Mouse (Mus musculus) megakaryocyte-erythroid progenitor cell, adult 5 weeks (primary cell): ENCODE results near the gene Neurod2. TPM values are rescaled to one million over a fixed set of nuclear protein-coding genes. Genes with fewer than 3 reads are reported as not detected.

Experiments
- polyA plus RNA-seq: library from polyadenylated mRNA; stranded (reverse); fragments of >175 nt; gene quantifications from 2 replicates; pipeline ENCODE4 v1.2.3, GENCODE M21; 2012

Neurod2 gene
- 0.04 TPM in 1 of 2 replicates, not detected in the other for polyA plus RNA-seq

GRCm38 (mm10) chr11:98329081-98329959, at the start of gene Neurod2:
Gene Neurod2 (minus strand): TSS chr11:98329648.

GRCm38 (mm10) chr11:98358161-98359083, 29.0 kb upstream of the Neurod2 start, which contains the start of gene Stard3:
Gene Stard3 (plus strand): TSS chr11:98358368.

GRCm38 (mm10) chr11:98348083-98348961, 18.9 kb upstream of the Neurod2 start, which contains the start of gene Ppp1r1b:
Gene Ppp1r1b (plus strand): TSS chr11:98348404.

Other genes starting within 250 kb of the Neurod2 start
- gene Fbxl20, start 179.2 kb downstream of the Neurod2 start, polyA plus RNA-seq, result 6.3 and 7.8 TPM in 2 replicates
- gene Med1, start 136.4 kb downstream of the Neurod2 start, polyA plus RNA-seq, result 11.1 and 12.5 TPM in 2 replicates
- gene Cdk12, start 126.6 kb downstream of the Neurod2 start, polyA plus RNA-seq, result 12.8 and 16.4 TPM in 2 replicates
- 0.09 TPM in 1 of 2 replicates, not detected in the other for gene Ppp1r1b, start 18.8 kb upstream of the Neurod2 start, polyA plus RNA-seq
- gene Stard3, start 28.7 kb upstream of the Neurod2 start, polyA plus RNA-seq, result 35.9 and 43.7 TPM in 2 replicates
- 0.26 TPM in 1 of 2 replicates, not detected in the other for gene Tcap, start 54.2 kb upstream of the Neurod2 start, polyA plus RNA-seq
- gene Pnmt, start 56.8 kb upstream of the Neurod2 start, polyA plus RNA-seq, result not detected in 2 replicates
- gene Pgap3, start 70.8 kb upstream of the Neurod2 start, polyA plus RNA-seq, result 13.2 and 14.3 TPM in 2 replicates
- gene Erbb2, start 82.8 kb upstream of the Neurod2 start, polyA plus RNA-seq, result not detected in 2 replicates
- gene Mien1, start 109.3 kb upstream of the Neurod2 start, polyA plus RNA-seq, result 57.5 and 63.4 TPM in 2 replicates
- 0.75 and 2.6 TPM in 2 replicates for gene Grb7, start 116.7 kb upstream of the Neurod2 start, polyA plus RNA-seq
- 0.79 and 0.83 TPM in 2 replicates for gene Ikzf3, start 216.4 kb upstream of the Neurod2 start, polyA plus RNA-seq
- gene Zpbp2, start 221.4 kb upstream of the Neurod2 start, polyA plus RNA-seq, result 0.17 and 0.28 TPM in 2 replicates